Mouse (Mus musculus) embryo, embryonic 9.5 days (tissue): ENCODE results near the gene Mrpl27.
"Not testable (repeated sequence)": the region's sequence is repeated elsewhere in the genome, so short reads cannot be mapped to it uniquely, and the experiment has no call there.

Source experiments
- DNase-seq: peaks from one replicate; pipeline ENCODE4 v3.0.0-alpha.2; 2017; ENCODE audit errors: extremely low spot score

The Mrpl27 gene

DNA sequence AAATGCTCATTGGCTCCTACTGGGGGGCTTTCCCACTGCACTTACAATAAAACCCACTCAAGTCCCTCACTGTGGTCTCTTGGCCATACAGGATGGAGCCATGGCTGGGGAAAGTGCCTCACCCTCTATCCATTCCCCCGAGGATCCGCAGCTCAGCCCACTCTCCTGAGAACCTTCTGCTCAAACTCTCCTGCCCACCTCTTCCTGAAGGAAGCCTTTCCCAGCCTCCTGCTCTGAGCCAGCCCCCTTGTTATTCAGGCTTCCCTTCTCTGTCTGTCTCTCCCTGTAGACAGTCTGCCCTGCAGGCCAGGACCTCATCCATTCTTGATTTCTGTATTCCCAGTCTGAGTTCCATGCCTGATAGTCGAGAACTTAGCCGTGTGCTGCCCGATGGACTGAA, 21.4 kb downstream of the Mrpl27 start:
- DNase-seq = no peak

- DNase-seq = no peak
Measured at GRCm38 (mm10) chr11:94675446-94675845, 21.9 kb downstream of the Mrpl27 start.

DNA sequence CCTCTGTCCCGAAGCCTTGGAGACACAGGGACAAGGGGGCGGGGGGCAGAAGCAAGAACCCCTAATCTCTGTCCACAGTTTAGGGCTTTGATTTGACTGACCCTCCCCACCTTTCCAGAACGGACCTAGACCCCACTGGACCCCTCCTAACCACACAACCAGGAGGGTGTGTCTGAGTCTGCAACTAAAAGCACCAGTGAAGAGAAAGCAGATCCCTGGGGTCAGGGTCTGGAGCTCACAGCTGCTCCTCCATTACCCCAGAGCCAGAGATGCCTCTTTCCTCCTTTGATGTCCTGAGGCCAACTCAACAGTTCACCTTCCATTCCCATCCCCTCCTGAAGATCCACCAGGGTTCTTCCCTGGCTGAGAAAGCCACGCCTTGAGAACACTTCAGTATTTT, 22.7 kb downstream of the Mrpl27 start:
- no peak for DNase-seq

DNA sequence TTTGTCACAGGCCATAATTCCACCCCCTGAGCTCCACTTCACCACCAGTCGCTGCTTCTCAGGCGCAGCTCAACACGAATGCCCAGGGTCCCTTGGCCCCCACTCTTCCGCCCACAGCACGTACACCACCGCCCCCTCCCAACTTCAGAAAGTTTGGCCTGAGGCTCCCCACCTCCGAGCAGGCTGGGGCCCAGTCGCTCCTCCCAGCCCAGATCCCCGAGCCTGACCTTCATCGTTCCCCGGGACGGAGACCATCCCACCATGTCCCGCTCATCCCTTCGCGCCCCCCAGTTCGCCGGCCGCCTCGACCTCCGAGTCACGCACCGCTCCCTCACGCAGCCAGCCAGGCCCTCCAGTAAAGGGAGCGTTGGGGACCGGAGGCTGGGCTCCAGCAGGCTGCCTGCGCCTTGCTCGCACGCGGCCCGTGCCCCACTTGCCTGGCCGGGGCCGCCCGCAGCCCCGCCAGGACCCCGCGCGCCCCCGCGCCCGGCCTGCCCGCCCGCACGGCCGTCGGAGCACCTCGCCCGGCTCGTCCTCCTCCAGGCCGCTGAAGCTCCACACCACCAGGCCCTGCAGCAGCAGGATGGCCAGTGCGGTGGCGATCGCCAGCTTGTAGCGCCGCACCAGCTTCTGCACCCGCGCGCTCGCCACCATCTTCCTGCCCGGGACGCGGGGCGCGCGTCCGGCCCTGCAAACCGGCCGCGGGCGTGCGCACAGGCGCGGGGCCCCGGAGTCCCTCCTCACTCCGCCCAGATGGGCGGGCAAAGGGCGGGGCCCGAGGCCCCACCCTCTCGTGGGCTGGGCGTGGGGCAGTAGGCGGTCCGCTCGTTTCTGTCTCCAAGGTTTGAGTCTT, 23.4 kb downstream of the Mrpl27 start, which contains the start of gene Xylt2:
Xylt2 (minus strand) TSS at position 762 of the 853 bp plus-strand sequence.
- DNase-seq = peak; percentile 95

GRCm38 (mm10) chr11:94677607-94678145, 24.1 kb downstream of the Mrpl27 start:
- no peak for DNase-seq

DNA sequence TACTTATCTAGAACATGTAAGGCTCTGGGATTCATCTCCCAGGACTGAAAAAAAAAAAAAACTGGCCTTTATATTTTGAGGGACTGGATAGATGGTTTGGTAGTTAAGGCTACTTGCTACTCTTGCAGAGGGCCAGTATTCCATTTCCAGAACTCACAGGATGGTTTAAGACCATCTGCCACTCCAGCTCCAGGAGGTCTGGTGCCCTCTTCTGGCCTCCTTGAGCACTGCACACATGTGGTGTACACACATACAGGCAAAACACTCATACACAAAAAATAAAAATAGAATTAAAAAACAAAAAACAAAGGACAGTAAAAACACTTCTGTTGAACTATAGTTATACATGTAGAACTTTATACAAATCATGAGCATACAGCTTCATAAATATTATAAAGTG, 27.1 kb downstream of the Mrpl27 start:
- no peak for DNase-seq

DNA sequence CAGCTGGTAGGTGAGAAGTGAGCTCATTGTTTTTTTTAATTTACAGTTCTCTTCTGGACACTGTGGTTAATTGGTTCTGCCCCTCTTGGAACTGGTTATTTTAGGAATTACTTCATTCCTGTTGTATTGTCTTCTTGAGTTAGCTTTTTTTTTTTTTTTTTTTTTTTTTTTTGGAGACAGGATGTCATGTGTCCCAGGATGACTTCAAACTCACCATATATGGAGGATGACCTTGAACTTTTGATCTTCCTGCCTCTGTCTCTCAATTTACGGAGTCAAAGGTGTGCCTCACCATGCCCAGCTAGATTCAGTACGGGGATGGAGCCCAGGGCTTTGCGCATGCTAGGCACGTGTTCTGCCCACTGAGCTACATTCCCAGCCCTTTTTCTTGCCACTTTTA, 28.1 kb downstream of the Mrpl27 start:
- no peak for DNase-seq

- no peak for DNase-seq
Measured at GRCm38 (mm10) chr11:94682427-94682826, 28.9 kb downstream of the Mrpl27 start.

DNA sequence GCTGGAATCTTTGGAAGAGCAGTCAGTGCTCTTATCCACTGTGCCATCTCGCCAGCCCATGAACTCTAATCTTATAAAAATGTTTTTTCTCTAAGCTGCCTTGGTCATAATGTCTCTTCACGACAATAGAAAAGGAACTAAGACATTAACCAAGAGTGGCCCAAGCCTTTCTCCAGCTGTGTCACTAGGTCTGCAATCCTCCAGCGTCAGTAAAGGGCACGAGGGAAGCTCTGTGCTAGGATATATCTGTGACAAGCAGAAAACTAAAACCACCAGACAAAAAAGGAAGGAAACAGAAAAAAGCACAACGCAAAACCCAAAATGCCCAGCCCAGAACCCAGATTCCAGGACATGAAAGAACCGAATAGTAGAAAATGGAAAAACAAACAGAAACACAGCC, 33.6 kb downstream of the Mrpl27 start:
- no peak for DNase-seq

DNA sequence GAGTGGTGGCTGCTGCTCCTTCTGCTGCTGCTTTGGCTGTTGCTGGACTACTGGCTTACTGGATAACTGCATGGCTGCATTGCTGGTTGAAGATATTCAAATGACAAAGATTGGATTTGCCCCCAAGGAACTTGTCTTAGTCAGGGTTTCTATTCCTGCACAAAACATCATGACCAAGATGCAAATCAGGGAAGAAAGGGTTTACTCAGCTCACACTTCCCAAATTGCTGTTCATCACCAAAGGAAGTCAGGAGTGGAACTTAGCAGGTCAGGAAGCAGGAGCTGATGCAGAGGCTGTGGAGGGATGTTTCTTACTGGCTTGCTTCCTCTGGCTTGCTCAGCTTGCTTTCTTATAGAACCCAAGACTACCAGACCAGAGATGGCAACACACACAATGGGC, 38.9 kb downstream of the Mrpl27 start:
- not testable (repeated sequence) for DNase-seq

GRCm38 (mm10) chr11:94695508-94695907, 41.9 kb downstream of the Mrpl27 start:
- DNase-seq = no peak

- no peak for DNase-seq
Measured at GRCm38 (mm10) chr11:94697140-94697539, 43.6 kb downstream of the Mrpl27 start.

DNA sequence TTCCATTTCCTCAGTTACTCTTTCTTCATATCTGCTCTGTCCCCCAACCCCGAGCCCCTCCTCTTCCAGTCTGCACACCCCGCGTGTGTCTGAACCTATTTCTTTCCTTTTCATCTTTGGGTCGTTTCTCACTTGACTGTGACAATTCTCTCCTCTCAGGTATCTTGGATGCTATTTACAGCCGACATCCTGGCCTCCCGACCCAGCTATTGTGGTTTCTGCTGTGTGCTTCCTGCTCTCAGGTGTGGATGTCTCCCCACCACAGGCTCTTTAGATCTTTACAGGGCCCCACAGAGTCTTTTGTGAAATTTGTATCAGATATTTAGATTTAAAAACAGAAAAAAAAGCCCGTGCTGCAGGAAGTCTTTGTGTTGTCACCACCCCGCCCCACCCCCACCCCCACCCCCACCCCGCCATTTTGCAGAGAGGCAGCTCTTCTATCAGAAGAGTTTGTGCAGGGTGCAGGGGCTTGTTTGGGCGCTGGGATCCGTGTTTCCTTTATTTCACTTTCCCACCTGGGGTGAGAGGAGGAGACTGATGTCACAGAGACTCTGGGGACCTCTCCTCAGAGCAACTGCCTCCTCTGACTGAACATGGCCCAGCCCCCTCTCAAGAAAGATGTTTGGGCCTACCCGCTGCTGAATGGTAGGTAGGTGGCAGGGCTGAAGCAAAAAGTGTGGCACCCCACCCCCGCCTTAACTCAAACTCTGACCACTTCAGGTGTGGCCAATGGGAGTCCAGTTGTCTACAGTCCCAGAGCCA, 44.3 kb downstream of the Mrpl27 start:
- DNase-seq = no peak

DNA sequence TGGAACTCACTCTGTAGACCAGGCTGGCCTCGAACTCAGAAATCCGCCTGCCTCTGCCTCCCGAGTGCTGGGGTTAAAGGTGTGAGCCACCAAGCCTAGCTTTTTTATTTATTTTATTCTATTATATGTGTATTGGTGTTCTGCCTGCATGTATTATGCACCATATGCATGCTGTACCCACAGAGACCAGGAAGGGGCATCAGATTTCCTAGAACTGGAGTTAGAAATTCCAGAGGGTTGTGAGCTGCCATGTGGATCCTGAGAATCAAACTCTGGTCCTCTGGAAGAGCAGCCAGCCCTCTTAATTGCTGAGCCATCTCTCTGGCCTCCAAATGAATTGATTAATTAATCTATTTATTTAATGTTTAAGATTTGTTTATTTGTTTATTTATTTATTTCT, 45.8 kb downstream of the Mrpl27 start:
- no peak for DNase-seq

- DNase-seq = no peak
Measured at GRCm38 (mm10) chr11:94701401-94702215, 48.0 kb downstream of the Mrpl27 start.

- DNase-seq = no peak
Measured at GRCm38 (mm10) chr11:94702216-94702610, 48.6 kb downstream of the Mrpl27 start.

- DNase-seq = no peak
Measured at GRCm38 (mm10) chr11:94704020-94704419, 50.5 kb downstream of the Mrpl27 start.

- no peak for DNase-seq
Measured at GRCm38 (mm10) chr11:94704472-94704871, 50.9 kb downstream of the Mrpl27 start, which contains the start of gene Gm11541. TSS of gene Gm11541 (minus strand) at chr11:94704499.
